Mouse (Mus musculus) hindbrain, embryonic 10.5 days (tissue): Measurements from ENCODE around the gene Rufy3. TPM values are rescaled to one million over a fixed set of nuclear protein-coding genes. Genes with fewer than 3 reads are reported as not detected.

Source experiments
- polyA plus RNA-seq: library from polyadenylated mRNA; unstranded; fragments of >200 nt; fragmentation: Nextera tagmentation; extraction: Ambion mirVana; gene quantifications from 2 replicates; pipeline ENCODE4 v1.2.1, GENCODE M21; 2016

Rufy3 gene
- polyA plus RNA-seq, 1 experiment from 2014 or later, result 103 TPM

Other genes starting within 250 kb of the Rufy3 start
- gene Prol1, start 247.7 kb upstream of the Rufy3 start, polyA plus RNA-seq, result not detected in 2 replicates
- gene Amtn, start 188.9 kb upstream of the Rufy3 start, polyA plus RNA-seq, result not detected in 2 replicates
- gene Ambn, start 109.0 kb upstream of the Rufy3 start, polyA plus RNA-seq, result not detected in 2 replicates
- not detected in 2 replicates for gene Enam, start 77.1 kb upstream of the Rufy3 start, polyA plus RNA-seq
- gene Jchain, start 37.1 kb upstream of the Rufy3 start, polyA plus RNA-seq, result 0.34 TPM in 1 of 2 replicates, not detected in the other
- gene Utp3, start 10.6 kb upstream of the Rufy3 start, polyA plus RNA-seq, result 48.2 and 73.7 TPM in 2 replicates
- gene Grsf1, start 111.1 kb downstream of the Rufy3 start, polyA plus RNA-seq, result 76.0 and 81.2 TPM in 2 replicates
- gene Mob1b, start 155.8 kb downstream of the Rufy3 start, polyA plus RNA-seq, result 10.8 TPM in 2 replicates
- 93.0 and 103 TPM in 2 replicates for gene Dck, start 200.0 kb downstream of the Rufy3 start, polyA plus RNA-seq